Mouse (Mus musculus) brain, embryonic 14.5 days (tissue): ENCODE measurements around the gene Dapk3.

ENCODE experiments used
- CTCF ChIP-seq: fragments of 200-500 bp; IDR thresholded peaks from 2 replicates; pipeline ENCODE4 v1.5.1; 2012; ENCODE audit warnings: inconsistent platforms, mild to moderate bottlenecking, moderate library complexity, borderline replicate concordance; ENCODE audit not compliant: insufficient read depth, insufficient read length; ENCODE audit errors: extremely low read depth
- POLR2A ChIP-seq: fragments of 200-500 bp; IDR thresholded peaks from 2 replicates; pipeline ENCODE4 v1.6.1; 2012; ENCODE audit warnings: mild to moderate bottlenecking, inconsistent platforms, borderline replicate concordance; ENCODE audit not compliant: poor library complexity, insufficient read depth, insufficient read length, severe bottlenecking; ENCODE audit errors: extremely low read depth

GRCm38 (mm10) chr10:81196470-81197065 is 13.8 kb downstream of the Dapk3 start:
- TF ChIP-seq CTCF: no peak
- TF ChIP-seq POLR2A: no peak
